Mouse (Mus musculus) c-Kit-negative CD71-positive TER-119-positive erythroid progenitor cells, embryonic 14.5 days (primary cell): Measurements from ENCODE around the gene Hoxd11.

Experiments used
- DNase-seq: peaks from one replicate; pipeline ENCODE4 v3.0.0-alpha.2; 2013; ENCODE audit warnings: low read depth, low spot score

Gene Hoxd11

DNA sequence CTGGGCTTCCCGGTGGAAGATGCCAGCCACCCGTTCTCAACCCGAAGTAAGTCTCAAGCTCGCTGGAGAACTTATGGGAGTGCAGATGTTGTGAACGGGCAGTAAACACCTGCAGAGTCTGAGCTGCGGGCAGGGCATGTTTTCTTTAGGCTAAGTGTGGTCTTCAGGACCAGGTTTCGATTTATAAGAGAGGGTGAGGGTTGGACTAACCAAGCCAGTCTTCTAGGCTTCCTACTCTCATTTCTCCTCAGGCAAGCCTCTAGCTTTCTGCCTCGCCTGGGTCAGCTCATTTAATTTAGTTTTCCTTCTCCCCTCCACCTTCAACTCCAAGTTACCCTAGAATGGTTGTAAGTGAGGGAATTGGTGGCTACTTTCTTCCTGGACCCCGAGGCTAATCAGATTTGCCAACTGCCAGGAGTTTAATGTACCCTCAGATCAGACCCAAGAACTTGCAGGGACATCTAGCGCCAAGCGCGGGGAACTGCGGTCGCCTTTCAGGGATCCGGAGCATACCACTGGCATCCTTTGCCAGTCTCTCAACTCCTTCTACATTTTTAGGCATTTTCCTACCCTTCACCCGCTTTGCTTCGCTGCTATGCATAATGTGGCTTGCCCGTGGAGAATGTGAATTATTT is 15.9 kb upstream of the Hoxd11 start:
- no peak for DNase-seq

DNA sequence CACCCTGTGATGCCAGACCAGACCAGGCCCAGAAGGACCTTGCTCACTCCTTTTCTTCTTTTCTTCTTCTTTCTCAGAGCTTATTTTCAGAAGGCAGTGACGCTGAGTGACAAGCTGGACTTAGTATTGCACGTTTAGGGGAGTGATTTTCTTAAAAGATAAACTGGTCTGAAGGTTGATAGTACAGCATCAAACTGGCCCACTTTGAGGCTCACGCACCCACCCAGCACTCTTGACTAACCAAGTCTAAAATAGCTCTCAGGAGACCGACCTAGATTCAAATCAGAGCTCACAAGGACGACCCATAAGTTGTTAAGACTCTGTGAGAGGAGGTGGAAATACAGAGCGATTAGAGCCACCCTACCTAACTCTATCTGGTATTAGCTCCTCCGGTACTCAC is 12.9 kb upstream of the Hoxd11 start:
- no peak for DNase-seq

DNA sequence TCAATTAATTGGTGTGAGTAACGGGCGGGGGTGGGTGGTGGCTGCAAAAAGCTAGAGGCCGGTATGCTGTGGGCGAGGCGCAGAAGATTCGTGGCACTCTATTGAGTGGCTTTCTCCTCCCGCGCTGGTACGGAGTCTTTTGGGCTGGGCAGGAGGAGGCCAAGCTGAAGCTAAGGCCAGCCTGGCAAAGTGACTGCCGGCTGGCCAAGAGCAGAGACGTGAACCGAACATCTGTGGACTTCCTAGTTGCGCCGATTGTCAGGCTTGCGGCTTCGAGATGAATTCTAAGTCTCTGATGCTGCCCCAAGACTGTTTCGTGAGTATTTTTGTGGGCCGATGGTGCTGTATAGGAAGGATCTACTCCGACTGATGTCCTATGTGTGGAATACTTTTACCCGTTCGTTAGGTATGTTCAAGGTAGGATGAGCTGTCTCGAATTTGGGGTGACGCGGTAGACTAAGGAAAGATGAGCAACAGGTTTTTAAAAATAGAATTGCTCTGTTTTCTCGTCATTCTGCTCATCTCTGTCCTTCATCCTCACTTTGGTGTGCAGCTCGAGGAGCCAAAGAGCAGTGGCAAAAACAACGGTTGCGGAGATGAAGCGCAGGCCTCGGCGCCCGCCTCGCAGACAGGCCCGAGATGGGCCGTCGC is 12.0 kb upstream of the Hoxd11 start:
- no peak for DNase-seq

DNA sequence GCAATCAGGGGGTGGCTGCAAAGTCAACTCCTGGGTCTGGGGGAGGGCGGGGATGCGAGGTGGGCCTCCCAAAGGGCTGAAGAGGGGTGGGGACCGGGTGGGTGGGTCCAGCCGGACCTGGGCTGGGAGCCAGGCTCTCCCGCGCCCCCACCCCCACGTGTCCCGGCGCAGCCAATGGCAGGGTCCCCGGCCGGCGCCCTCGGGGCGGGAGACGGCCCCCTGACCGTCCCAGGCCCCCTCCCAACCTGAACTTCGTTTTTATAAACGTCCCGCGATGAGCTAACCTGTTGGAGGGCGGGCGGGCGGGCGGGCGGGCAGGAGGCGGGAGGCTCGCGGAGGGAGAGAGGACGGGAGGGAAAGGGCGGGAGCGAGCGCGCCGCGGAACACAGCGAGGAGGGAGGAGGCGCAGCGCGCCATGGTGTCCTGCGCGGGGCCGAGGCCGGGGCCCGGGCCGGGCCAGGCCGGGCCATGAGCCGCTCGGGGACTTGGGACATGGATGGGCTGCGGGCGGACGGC is 11.5 kb upstream of the Hoxd11 start, which contains the start of gene Hoxd13:
Gene Hoxd13, plus strand, starts transcription at position 469 of the 516 bp plus-strand sequence.
- no peak for DNase-seq

DNA sequence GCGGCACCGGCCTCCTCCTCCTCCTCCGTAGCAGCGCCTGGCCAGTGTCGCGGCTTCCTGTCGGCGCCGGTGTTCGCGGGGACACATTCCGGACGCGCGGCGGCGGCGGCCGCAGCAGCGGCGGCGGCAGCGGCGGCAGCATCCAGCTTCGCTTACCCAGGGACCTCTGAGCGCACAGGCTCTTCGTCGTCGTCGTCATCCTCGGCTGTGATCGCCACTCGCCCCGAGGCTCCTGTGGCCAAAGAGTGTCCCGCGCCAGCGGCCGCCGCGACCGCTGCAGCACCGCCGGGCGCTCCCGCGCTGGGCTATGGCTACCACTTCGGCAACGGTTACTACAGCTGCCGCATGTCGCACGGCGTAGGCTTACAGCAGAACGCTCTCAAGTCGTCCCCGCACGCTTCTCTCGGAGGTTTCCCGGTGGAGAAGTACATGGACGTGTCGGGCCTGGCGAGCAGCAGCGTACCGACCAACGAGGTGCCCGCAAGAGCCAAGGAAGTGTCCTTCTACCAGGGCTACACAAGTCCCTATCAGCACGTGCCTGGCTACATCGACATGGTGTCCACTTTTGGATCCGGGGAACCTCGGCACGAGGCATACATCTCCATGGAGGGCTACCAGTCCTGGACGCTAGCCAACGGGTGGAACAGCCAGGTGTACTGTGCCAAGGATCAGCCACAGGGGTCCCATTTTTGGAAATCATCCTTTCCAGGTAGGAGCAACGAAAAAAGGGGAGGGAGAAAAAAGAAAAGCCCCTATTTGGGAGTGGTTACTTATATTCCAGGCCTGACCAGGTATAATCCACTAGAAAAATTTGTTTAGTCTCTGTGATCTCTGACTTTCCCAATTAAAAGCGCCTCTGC is 10.8 kb upstream of the Hoxd11 start:
- no peak for DNase-seq

DNA sequence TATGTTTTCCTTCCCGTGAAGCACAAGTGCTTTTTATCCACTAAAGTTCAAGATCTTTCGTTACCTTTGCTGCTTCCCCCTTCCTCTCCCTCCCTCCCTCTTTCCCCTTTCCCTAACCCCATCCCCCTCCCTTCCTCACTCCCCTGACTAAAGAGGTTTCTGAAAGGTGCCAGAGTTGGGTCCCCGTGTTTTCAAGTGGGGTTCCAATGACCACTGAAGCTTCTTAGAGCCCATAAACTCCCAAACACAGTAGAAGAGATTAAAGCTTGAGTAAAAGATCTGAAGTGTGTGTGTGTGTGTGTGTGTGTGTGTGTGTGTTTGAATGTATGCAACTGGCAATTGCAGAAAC is 10.2 kb upstream of the Hoxd11 start:
- no peak for DNase-seq

DNA sequence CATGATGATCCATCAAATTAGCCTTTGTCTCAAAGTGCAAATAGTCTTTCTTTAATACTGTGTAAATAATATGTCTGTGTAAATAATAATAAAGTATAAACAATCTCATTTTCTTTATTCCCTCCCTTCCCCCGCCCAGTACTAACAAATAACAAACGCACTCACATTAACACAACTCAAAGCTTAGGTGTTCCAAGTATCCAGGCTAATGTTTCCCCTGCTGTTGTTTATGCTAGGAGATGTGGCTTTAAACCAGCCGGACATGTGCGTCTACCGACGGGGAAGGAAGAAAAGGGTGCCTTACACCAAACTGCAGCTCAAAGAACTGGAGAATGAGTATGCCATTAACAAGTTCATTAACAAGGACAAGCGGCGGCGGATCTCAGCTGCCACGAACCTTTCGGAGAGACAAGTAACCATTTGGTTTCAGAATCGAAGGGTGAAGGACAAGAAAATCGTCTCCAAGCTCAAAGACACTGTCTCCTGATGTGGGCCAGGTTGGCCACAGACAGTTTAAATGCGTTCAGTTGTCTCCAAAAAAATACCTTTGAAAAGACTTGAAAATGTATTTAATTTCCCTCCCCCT is 9.6 kb upstream of the Hoxd11 start:
- DNase-seq: no peak

DNA sequence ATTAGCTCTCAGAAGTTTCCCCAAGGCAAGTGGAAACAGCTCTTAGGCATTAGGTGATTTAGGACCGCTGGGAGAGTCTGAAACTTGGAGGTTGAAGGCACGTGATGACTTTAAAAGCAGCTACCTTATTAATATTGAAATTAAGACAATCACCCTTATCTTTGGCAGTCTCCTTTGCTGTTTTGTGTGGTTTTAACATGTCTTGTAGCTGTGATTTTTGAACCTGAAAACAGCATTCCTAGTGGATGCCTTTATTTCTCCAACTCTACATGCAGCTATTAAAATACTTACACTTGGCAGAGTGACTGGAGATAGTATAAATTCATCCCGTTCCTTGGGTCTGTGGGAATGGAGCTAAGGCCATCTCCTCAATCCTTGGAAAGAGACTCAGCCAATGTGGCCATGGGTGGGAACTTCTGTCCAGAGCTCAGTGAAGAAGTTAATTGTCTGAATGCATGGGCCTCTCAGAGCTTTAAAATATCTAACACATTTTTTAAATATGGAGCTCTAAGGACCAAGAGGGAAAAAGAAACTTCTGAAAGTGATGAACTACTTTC is 8.6 kb upstream of the Hoxd11 start:
- DNase-seq: no peak

DNA sequence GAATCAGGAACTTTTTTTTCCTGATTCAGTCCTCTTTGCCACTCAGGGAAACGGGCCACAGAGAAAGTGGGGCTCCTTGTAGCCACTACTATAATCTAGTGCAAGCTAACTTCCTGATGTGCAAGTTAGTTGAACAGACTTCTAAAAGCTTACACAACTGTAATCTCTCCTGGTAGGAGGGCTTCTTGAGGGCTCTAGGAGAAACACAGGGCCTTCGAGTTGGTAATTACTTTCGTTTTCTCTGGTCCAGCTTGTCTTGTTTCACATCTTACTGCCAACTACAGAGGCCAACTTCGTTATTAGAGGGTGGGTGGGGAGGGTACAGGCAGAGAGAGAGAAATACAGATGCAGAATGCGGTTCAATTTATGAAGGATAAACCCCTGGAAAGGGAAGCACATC is 7.5 kb upstream of the Hoxd11 start:
- DNase-seq: no peak

DNA sequence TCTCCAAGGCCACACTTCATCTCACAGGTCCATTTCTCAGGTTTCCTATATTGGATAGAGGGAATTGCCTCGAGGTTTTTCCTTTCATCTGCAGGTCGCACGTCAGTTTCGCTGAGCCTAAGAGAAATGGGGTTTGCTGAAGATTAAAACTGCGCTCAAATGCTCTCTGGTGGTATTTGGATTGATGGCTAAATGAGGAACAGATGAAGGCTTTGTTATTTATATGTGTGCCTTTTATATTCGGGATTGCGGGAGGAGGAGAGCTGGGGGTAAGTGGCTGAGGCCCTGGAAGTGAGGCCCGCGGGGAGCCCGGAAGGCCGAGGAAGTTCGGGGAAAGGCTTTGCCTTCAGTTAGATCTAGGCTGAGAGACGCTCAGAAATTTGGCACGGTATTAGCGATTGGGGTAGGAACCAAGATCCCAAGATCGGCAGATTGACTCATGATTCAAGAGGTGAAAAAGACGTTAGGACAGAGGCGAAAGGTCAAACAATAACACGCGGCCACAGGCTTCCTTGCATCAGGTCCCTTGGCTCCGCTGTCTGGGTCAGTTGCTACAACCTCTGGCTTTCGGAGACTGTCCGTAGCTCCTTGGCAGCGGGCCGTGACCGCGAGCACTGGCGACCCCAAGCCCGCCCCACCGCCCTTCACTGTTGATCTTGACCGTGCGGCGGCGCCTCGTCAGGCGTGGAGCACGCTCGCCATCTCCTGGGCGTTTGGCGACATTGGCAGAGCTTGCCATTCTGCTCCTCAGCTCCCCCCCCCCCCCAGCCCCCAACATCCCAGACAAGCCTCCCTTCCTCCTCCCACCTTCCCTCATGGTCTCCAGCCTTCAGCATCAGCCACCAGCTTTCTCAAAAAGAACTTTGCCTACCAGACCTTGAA is 6.6 kb upstream of the Hoxd11 start:
- DNase-seq: no peak

DNA sequence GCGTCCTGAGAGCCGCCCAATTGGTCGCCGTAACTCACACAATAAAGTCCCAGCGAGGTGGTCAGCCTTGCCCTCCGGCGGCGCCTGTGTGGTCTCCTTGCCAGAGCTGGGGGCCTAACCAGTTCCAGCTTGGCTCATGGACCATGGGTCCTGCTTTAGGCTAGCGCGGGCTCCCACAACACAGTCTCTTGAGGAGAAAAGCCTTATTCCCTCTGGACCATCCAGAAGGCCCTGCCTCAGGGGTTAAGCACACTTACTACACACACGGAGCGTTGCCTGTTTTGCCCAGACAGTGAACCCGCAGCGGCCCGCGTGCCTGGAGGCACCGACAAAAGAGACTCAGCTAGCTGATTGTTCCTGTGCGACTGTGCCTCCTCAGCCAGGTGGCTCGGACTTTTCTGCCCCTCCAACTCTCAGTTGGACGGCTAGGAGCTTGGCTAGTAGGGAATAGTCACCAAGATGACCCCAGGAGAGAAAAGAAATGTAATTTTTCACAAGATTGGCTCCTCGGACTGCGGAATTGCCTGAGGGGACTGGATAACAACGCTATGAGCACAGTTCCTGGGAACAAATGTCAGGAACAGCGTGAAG is 5.4 kb upstream of the Hoxd11 start:
- no peak for DNase-seq

DNA sequence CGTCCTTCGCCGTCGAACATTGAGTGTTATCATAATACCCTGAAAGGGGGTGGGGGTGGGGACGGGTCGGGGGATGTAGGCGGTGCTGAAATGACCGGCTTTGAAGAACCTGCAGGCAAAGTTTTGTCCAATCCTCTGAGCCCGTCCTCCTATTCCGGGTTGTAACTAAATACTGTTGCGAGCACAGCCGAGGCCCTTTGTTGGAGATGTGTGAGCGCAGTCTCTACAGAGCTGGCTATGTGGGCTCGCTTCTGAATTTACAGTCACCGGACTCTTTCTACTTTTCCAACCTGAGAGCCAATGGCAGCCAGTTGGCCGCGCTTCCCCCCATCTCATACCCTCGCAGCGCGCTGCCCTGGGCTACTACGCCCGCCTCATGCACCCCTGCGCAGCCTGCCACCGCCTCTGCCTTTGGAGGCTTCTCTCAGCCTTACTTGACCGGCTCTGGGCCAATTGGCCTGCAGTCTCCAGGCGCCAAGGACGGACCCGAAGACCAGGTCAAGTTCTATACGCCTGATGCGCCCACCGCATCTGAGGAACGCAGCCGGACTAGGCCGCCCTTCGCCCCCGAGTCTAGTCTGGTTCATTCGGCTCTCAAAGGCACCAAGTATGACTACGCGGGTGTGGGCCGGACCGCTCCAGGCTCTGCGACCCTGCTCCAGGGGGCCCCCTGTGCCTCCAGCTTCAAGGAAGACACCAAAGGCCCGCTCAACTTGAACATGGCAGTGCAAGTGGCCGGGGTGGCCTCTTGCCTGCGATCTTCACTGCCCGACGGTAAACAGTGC is 4.3 kb upstream of the Hoxd11 start, which contains the start of gene Hoxd12:
Gene Hoxd12, plus strand, starts transcription at position 133 of the 785 bp plus-strand sequence.
- no peak for DNase-seq

DNA sequence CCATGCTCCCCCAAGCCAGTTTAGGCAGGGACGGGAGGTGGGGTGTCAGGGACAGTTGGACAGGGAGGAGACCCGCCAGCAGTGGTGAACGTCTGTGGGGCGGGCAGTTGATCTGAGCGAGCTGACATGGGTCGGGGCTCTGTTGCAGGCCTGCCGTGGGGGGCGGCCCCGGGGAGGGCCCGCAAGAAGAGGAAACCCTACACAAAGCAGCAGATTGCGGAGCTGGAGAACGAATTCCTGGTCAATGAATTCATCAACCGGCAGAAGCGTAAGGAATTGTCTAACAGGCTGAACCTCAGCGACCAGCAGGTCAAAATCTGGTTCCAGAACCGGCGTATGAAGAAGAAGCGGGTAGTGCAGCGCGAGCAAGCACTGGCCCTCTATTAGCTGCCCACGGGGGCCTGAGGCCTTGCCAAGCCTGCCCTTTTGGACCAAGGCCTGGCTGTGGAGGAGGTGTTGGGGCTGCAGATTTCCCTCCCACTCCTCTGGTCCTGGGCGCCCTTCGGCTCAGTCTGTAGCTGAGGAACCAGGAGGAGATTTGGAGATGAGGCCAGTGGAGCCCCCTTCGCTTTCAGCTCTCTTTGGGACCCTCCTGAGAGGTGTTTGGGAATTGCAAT is 3.6 kb upstream of the Hoxd11 start:
- DNase-seq: no peak

DNA sequence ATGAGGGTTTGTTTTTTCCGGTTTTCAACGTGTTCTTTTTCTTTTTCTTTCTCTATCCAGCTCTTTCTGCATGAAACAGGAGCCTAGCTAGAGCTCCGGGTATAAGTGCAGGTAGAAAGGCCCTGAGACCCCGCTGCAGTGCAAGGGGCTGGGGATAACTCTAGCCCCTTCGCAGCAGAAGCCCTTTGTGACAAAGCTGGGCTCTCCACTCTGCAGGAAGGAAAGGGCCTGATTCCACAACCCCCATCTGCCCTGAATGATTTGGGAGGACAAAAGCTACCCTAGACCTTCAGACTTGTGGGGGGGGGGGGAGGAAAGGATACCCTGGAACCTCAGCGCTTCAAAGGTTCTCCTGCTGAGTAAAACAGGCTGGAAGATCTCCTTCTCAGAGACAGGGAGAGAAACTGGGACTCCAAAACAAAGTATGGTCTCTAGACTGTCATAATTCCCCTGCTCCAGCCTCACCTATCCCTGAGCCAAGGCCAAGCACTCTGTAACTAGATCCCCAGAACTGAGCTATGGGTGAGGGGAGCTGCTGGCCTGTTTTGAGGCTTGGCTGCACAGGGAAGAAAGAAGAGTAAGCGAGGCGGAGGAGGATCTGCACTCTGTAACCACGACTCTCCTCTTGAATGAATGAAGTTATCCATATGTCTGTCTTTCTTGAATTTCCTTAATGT is 2.8 kb upstream of the Hoxd11 start:
- DNase-seq: no peak

DNA sequence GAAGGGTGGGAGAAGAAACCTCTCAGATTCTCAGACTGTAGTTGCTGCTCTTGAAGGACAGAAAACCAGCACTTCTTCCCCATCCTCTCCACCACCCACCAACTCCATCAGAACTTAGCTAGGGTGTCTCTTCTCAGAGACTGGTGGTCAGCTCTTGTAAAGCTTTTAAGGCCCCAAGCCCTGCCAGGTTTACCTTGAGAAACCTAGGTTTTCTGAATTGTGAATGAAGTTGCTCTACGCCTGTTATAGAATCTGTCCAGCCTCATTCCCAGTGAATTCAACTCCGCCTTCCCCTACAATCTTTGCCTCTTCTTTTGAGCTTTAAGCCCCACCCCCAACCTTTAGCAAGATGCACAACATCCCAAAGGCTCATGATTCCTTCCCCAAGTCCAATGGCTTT is 2.3 kb upstream of the Hoxd11 start:
- no peak for DNase-seq

DNA sequence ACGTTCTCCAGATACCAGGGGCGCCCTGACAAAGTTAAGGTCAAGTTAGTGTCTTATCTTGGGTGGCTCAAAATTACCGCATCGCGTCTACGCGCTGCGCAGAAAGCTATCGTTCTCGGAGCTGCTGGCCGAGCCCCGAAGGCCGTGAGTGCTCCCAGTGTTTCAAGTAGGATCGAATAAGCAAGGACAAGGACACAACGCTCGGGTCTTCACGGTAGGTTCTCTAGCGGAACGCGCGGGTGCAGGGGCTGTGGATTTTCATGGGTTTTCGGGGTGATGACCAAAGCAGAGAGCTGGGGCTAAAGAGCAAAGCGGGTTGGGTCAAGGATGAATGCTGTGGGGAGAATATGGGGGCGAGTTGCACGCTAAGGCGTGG is 227 bp downstream of the Hoxd11 start:
- no peak for DNase-seq

DNA sequence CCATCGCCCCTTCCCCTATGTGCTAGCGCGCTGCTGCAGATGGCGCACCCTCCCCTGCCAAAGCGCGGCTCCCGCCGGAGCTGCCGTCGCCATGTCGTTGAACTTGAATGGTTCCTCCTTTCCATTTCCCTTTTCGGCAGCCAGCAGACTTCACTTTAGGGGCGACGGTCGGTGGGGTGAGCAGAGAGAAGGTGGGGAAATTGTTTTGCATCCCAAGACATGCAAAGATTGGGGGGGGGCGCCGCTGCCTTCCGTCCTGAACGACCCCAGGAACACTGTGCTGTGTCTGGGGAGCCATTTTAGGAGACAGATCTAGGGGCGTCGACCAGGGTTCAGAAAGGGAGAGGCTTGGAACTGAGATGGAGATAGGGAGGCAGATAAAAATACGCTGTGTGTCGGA is 623 bp downstream of the Hoxd11 start:
- no peak for DNase-seq

DNA sequence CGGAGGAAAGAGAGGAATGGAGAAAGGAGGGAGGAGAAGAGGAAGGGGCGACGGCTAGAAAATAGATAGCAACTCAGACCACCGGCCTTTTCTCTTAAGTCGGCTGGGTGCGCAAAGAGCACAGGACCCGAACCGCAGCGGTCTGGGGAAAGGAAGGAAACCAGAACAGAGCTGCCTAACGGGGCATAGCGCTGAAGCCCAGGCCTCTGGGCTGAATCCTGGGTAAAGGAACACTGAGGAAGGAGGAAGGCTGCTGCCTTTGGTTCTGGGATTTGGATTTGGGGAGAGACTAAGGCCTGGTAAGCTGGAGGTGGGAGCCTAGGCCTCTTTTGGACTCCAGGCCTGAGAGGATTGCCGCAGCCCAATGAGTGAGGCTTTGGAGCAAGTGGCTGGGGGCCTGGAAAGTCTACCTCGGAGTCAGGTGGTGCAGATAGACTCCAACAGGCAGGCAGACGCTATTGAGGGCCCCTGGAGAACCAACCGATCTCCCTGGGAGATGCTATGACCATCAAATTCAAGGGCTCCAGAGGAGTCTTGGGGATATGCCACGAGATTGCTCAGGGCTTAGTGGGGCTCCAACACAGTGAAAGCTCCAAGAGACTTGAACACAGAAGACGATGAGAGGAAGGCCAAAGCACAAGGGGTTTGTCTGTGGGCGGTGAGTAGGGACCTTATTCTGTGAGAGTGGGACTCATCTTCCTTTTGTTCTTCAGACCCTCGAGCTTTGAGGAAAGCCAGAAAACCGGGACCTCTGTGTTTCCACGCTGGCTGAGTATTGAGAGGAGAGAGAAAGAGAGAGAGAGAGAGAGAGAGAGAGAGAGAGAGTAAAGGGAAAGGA is 1.4 kb downstream of the Hoxd11 start:
- no peak for DNase-seq
